9 mouse cellular contexts compared by ENCODE assay signal in the genomic region with DNA sequence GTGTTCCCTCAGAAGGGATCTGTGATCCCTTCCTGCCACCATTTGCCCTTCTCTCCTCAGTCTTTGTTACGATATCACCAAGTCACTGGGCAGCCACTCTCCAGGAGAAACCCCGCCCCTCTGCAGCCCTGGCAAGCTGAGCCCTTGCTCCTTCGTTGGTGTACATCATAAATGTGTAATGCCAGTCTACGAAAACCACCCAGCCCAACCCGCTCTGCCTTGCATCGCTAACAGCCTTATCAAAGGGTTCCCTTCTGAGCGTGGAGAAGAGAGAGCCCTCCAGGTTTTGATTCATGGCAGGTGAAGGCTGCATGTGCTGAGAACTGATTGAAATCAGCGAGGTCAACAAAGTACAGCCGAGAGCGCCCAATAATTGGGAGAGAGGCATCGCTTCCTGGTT.
A peak's percentile ranks its signal among the peaks of the same experiment; 100 is the strongest.
DNase-seq lines count a peak whose midpoint lies in the region; ATAC-seq and TF ChIP-seq lines count a peak whose summit lies in the region.
"Had no signal": no experiment of that assay in that cellular context is flagged by ENCODE, and none has a peak within 500 bp of the region (broad histone marks: within the 10 kb centered on the region; RNA-seq: fewer than 3 reads in every experiment).

No protein-coding gene starts in this region.

- peak overlapping the region; percentile 24 for H3K4me3 ChIP-seq in heart, embryonic 16.5 days (ENCODE audit: low read length)
- H3K4me3 ChIP-seq in forebrain, postnatal 0 days (ENCODE audit: low read depth, low read length), result peak overlapping the region; percentile 23
- H3K4me3 ChIP-seq in midbrain, embryonic 11.5 days (ENCODE audit: low read depth, low read length), result no peak overlapping the region

- H3K36me3 ChIP-seq in heart, embryonic 16.5 days (ENCODE audit: control insufficient read depth, insufficient read depth), result no peaks in the 10 kb centered on the region
- no peaks in the 10 kb centered on the region for H3K36me3 ChIP-seq in forebrain, postnatal 0 days (ENCODE audit: insufficient read depth)
- H3K36me3 ChIP-seq in midbrain, embryonic 11.5 days (ENCODE audit: control insufficient read depth, insufficient read depth, low read length), result no peaks in the 10 kb centered on the region

- H3K9ac ChIP-seq in heart, embryonic 16.5 days (ENCODE audit: low read length), result no peak overlapping the region
- peak overlapping the region; percentile 26 for H3K9ac ChIP-seq in forebrain, postnatal 0 days
- no peak overlapping the region for H3K9ac ChIP-seq in midbrain, embryonic 11.5 days (ENCODE audit: low read length)

- DNase-seq in heart, postnatal 36 days, result no peak
- DNase-seq in ZHBTc4 (ENCODE audit: low read depth, low spot score), result peak; percentile 48
- DNase-seq in forebrain, postnatal 0 days, result no peak
- peak; percentile 85 for DNase-seq in midbrain, embryonic 11.5 days (ENCODE audit: low spot score, missing footprints)
- DNase-seq in thymus, postnatal 36 days, result no peak
- DNase-seq in gastrocnemius, postnatal 14 days, result no peak
- DNase-seq: spleen, adult 18-20 months had no signal

- H3K27me3 ChIP-seq in heart, embryonic 16.5 days (ENCODE audit: control insufficient read depth, insufficient read depth, low read length), result peaks cover 59% of the 10 kb centered on the region
- H3K27me3 ChIP-seq in forebrain, postnatal 0 days (ENCODE audit: insufficient read depth, low read length), result no peaks in the 10 kb centered on the region
- H3K27me3 ChIP-seq in midbrain, embryonic 11.5 days (ENCODE audit: control insufficient read depth, insufficient read depth, low read length), result no peaks in the 10 kb centered on the region

- H3K4me1 ChIP-seq in heart, embryonic 16.5 days (ENCODE audit: control insufficient read depth, insufficient read depth, low read length), result peaks cover 3% of the 10 kb centered on the region
- H3K4me1 ChIP-seq in forebrain, postnatal 0 days (ENCODE audit: insufficient read depth), result peaks cover 6% of the 10 kb centered on the region; the same call in 1 of the 2 replicates
- peaks cover 3% of the 10 kb centered on the region; the same call in 1 of the 2 replicates for H3K4me1 ChIP-seq in midbrain, embryonic 11.5 days (ENCODE audit: control insufficient read depth, insufficient read depth, low read length)

- no peak overlapping the region for H3K27ac ChIP-seq in heart, embryonic 16.5 days (ENCODE audit: low read length)
- no peak overlapping the region for H3K27ac ChIP-seq in forebrain, postnatal 0 days (ENCODE audit: low read depth, low read length)
- H3K27ac ChIP-seq in midbrain, embryonic 11.5 days (ENCODE audit: low read depth, low read length), result no peak overlapping the region

- no peaks in the 10 kb centered on the region for H3K9me3 ChIP-seq in heart, embryonic 16.5 days (replicated peaks; ENCODE audit: control insufficient read depth, low read length)
- H3K9me3 ChIP-seq in forebrain, postnatal 0 days (ENCODE audit: low read length), result no peaks in the 10 kb centered on the region
- H3K9me3 ChIP-seq in midbrain, embryonic 11.5 days (ENCODE audit: control insufficient read depth, low read length), result no peaks in the 10 kb centered on the region

- H3K4me2 ChIP-seq in heart, embryonic 16.5 days (ENCODE audit: low read depth, low read length), result peak overlapping the region; percentile 53
- H3K4me2 ChIP-seq in forebrain, postnatal 0 days (ENCODE audit: low read depth), result peak overlapping the region; percentile 45
- H3K4me2 ChIP-seq in midbrain, embryonic 11.5 days, result peak overlapping the region; percentile 16; the same call in 1 of the 2 replicates

- intact Hi-C loops in heart, postnatal 36 days (cut with DNase I), result no loop called here
- intact Hi-C loops in gastrocnemius, postnatal 14 days (cut with DNase I; ENCODE audit: low total_unique reads), result no loop called here

- 32% methylated on average over 11 of the region's 11 CpGs for WGBS in heart, embryonic 16.5 days
- WGBS in forebrain, postnatal 0 days, result 22% methylated on average over 11 of the region's 11 CpGs
- 32% methylated on average over 11 of the region's 11 CpGs for WGBS in midbrain, embryonic 11.5 days

- no peak for TF ChIP-seq CTCF in forebrain, postnatal 0 days (IDR thresholded peaks at IDR 0.05; ENCODE audit: low read depth)

- no peak for ATAC-seq in heart, embryonic 16.5 days (replicated peaks; ENCODE audit: extremely low read depth, insufficient read depth, low FRiP score)
- peak; percentile 40; the same call in 1 of the 2 replicates for ATAC-seq in forebrain, postnatal 0 days
- ATAC-seq in midbrain, embryonic 11.5 days (ENCODE audit: low FRiP score), result no peak
- no peak for ATAC-seq in monocyte, adult 5-6 weeks (replicated peaks; ENCODE audit: insufficient number of reproducible peaks, low FRiP score, low TSS enrichment, poor library complexity, severe bottlenecking)

Comparison
In these comparisons a context has a peak if more than half of its experiments do, and no peak if none do; other contexts are left out.
1. DNase-seq: peak in ZHBTc4 (single experiment) and midbrain, embryonic 11.5 days (single experiment); none in heart, postnatal 36 days (0 of 2), forebrain, postnatal 0 days (single experiment), thymus, postnatal 36 days (0 of 2) and gastrocnemius, postnatal 14 days (single experiment).
2. Peak in every context shown above with its lines, with median percentiles within 50 percentile points of each other: H3K4me2 ChIP-seq.